ENCODE assay signal across 9 mouse cellular contexts in genomic region chr1:191955101-191955500, GRCm38 (mm10). TPM values are rescaled to one million over a fixed set of nuclear protein-coding genes. Genes with fewer than 3 reads are reported as not detected.
A peak's percentile ranks its signal among the peaks of the same experiment; 100 is the strongest.
DNase-seq lines count a peak whose midpoint lies in the region; ATAC-seq and TF ChIP-seq lines count a peak whose summit lies in the region.
"Had no signal": no experiment of that assay in that cellular context is flagged by ENCODE, and none has a peak within 500 bp of the region (broad histone marks: within the 10 kb centered on the region; RNA-seq: fewer than 3 reads in every experiment).

No protein-coding gene starts in this region.

- no peaks in the 10 kb centered on the region for H3K9me3 ChIP-seq in intestine, postnatal 0 days (ENCODE audit: control insufficient read depth)

- 50% methylated on average over 3 of the region's 3 CpGs for WGBS in intestine, postnatal 0 days

- no peak for TF ChIP-seq CTCF in intestine, postnatal 0 days (IDR thresholded peaks at IDR 0.05; ENCODE audit: low read depth)

- no peak overlapping the region for H3K4me3 ChIP-seq in intestine, postnatal 0 days (ENCODE audit: low read depth, low read length)

- 0 out of 2 replicates have a peak overlapping the region, but pooled peaks have one; percentile 35 for H3K27ac ChIP-seq in intestine, postnatal 0 days (ENCODE audit: low read depth, low read length)

- H3K4me1 ChIP-seq in intestine, postnatal 0 days (replicated peaks; ENCODE audit: control insufficient read depth, insufficient read depth, low read length), result no peaks in the 10 kb centered on the region

- H3K27me3 ChIP-seq in intestine, postnatal 0 days (replicated peaks; ENCODE audit: control insufficient read depth, insufficient read depth, low read length), result no peaks in the 10 kb centered on the region

- H3K36me3 ChIP-seq in intestine, postnatal 0 days (ENCODE audit: control insufficient read depth, insufficient read depth), result no peaks in the 10 kb centered on the region

- H3K4me2 ChIP-seq in intestine, postnatal 0 days (replicated peaks; ENCODE audit: low read depth), result no peak overlapping the region

- H3K9ac ChIP-seq in intestine, postnatal 0 days (ENCODE audit: low read depth, low read length), result no peak overlapping the region

- DNase-seq in adrenal gland, postnatal 36 days, result peak; percentile 21 to 33
- DNase-seq in adrenal gland, postnatal 4 days (ENCODE audit: low spot score in 2 of 2), result no peak
- DNase-seq in lung, postnatal 25 days (ENCODE audit: low spot score), result peak; percentile 80
- DNase-seq in natural killer cell, adult 2 months (ENCODE audit: low spot score in 2 of 2), result no peak
- DNase-seq in cerebellum, postnatal 4 days (ENCODE audit: low spot score in 2 of 2), result no peak

- ATAC-seq in common myeloid progenitor, adult 5-6 weeks (replicated peaks; ENCODE audit: low read depth, poor library complexity, severe bottlenecking), result peak; percentile 92
- ATAC-seq in intestine, postnatal 0 days, result no peak; the same call in 1 of the 2 replicates
- ATAC-seq in megakaryocyte-erythroid progenitor cell, adult 5-6 weeks (replicated peaks; ENCODE audit: low FRiP score, low TSS enrichment, poor library complexity, severe bottlenecking), result no peak

RNA-seq across cellular contexts. Expression of gene Rd3, which starts 22.1 kb away (rescaled TPM):
- total RNA-seq in adrenal gland, postnatal 36 days (2021), result under 1 TPM in 1 of 2 experiments, not detected in 1; 0.36 TPM
- total RNA-seq in adrenal gland, postnatal 4 days (2021), result under 1 TPM; 0.45 to 0.56 TPM
- not detected in 2 replicates for total RNA-seq in common myeloid progenitor, adult 5-6 weeks (2017)
- polyA plus RNA-seq in intestine, postnatal 0 days (2015; fragmentation: Nextera tagmentation; extraction: Ambion mirVana), result 0.08 and 0.10 TPM in 2 replicates
- not detected in 2 replicates for total RNA-seq in megakaryocyte-erythroid progenitor cell, adult 5-6 weeks (2014; fragmentation: Nextera tagmentation)
- not detected in 2 replicates for total RNA-seq in megakaryocyte-erythroid progenitor cell, adult 5-6 weeks (2017)
- polyA plus RNA-seq: C2C12 had no signal

RNA-seq across cellular contexts. Expression of gene Slc30a1, which starts 48.5 kb away (rescaled TPM):
- 10 to 100 TPM; 20.3 to 21.2 TPM for total RNA-seq in adrenal gland, postnatal 36 days (2021)
- 10 to 100 TPM; 21.9 to 24.3 TPM for total RNA-seq in adrenal gland, postnatal 4 days (2021)
- total RNA-seq in common myeloid progenitor, adult 5-6 weeks (2017), result 5.0 and 6.7 TPM in 2 replicates
- polyA plus RNA-seq in intestine, postnatal 0 days (2015; fragmentation: Nextera tagmentation; extraction: Ambion mirVana), result 11.6 and 12.8 TPM in 2 replicates
- 4.4 and 5.5 TPM in 2 replicates for total RNA-seq in megakaryocyte-erythroid progenitor cell, adult 5-6 weeks (2014; fragmentation: Nextera tagmentation)
- 6.2 and 6.7 TPM in 2 replicates for total RNA-seq in megakaryocyte-erythroid progenitor cell, adult 5-6 weeks (2017)

Comparison
In these comparisons a context has a peak if more than half of its experiments do, and no peak if none do; other contexts are left out.
1. DNase-seq: peak in adrenal gland, postnatal 36 days (2 of 2) and lung, postnatal 25 days (single experiment); none in adrenal gland, postnatal 4 days (0 of 2), natural killer cell, adult 2 months (0 of 2) and cerebellum, postnatal 4 days (0 of 2).